Mouse (Mus musculus): ENCODE data around the gene Fez1.

The Fez1 gene

GRCm38 (mm10) chr9:36821644-36822000 is at the start of gene Fez1:
Gene Fez1 (plus strand): TSS chr9:36821864.
- no peak for DNase-seq (ENCODE audit: low read depth, low spot score)

GRCm38 (mm10) chr9:36783921-36784320 is 37.7 kb upstream of the Fez1 start:
- DNase-seq (ENCODE audit: low read depth, low spot score): no peak

- DNase-seq (ENCODE audit: low read depth, low spot score): no peak
These were observed 29.5 kb upstream of the Fez1 start for GRCm38 (mm10) chr9:36792191-36792590.

GRCm38 (mm10) chr9:36794487-36794886 is 27.2 kb upstream of the Fez1 start:
- no peak for DNase-seq (ENCODE audit: low read depth, low spot score)

GRCm38 (mm10) chr9:36795556-36795955 is 26.1 kb upstream of the Fez1 start:
- DNase-seq (ENCODE audit: low read depth, low spot score): no peak

GRCm38 (mm10) chr9:36796224-36796623 is 25.4 kb upstream of the Fez1 start:
- DNase-seq (ENCODE audit: low read depth, low spot score): no peak

- peak; percentile 79 for DNase-seq (ENCODE audit: low read depth, low spot score)
These were observed 24.7 kb upstream of the Fez1 start, which contains the start of gene Ei24 for GRCm38 (mm10) chr9:36796781-36797555. Gene Ei24 (minus strand): TSS chr9:36797393.

GRCm38 (mm10) chr9:36801961-36802360 is 19.7 kb upstream of the Fez1 start:
- DNase-seq (ENCODE audit: low read depth, low spot score): no peak

- no peak for DNase-seq (ENCODE audit: low read depth, low spot score)
These were observed 18.7 kb upstream of the Fez1 start for GRCm38 (mm10) chr9:36802951-36803350.

GRCm38 (mm10) chr9:36803386-36803785 is 18.3 kb upstream of the Fez1 start:
- no peak for DNase-seq (ENCODE audit: low read depth, low spot score)

GRCm38 (mm10) chr9:36803926-36804325 is 17.7 kb upstream of the Fez1 start:
- DNase-seq (ENCODE audit: low read depth, low spot score): no peak

GRCm38 (mm10) chr9:36805256-36805975 is 16.2 kb upstream of the Fez1 start:
- no peak for DNase-seq (ENCODE audit: low read depth, low spot score)

- no peak for DNase-seq (ENCODE audit: low read depth, low spot score)
These were observed 13.4 kb upstream of the Fez1 start for GRCm38 (mm10) chr9:36808126-36808785.

GRCm38 (mm10) chr9:36814486-36814885 is 7.2 kb upstream of the Fez1 start:
- no peak for DNase-seq (ENCODE audit: low read depth, low spot score)

- DNase-seq (ENCODE audit: low read depth, low spot score): no peak
These were observed 2.8 kb upstream of the Fez1 start for GRCm38 (mm10) chr9:36818905-36819304.

- DNase-seq (ENCODE audit: low read depth, low spot score): no peak
These were observed 558 bp upstream of the Fez1 start for GRCm38 (mm10) chr9:36820969-36821643.

GRCm38 (mm10) chr9:36822024-36822423 is 360 bp downstream of the Fez1 start:
- no peak for DNase-seq (ENCODE audit: low read depth, low spot score)

GRCm38 (mm10) chr9:36826612-36827363 is 5.1 kb downstream of the Fez1 start:
- no peak for DNase-seq (ENCODE audit: low read depth, low spot score)

- no peak for DNase-seq (ENCODE audit: low read depth, low spot score)
These were observed 9.7 kb downstream of the Fez1 start for GRCm38 (mm10) chr9:36831401-36831800.

GRCm38 (mm10) chr9:36832529-36832928 is 10.9 kb downstream of the Fez1 start:
- DNase-seq (ENCODE audit: low read depth, low spot score): peak; percentile 61
